Mouse (Mus musculus) liver, embryonic 11.5 days (tissue): ENCODE results near the gene Rere. TPM values are rescaled to one million over a fixed set of nuclear protein-coding genes. Genes with fewer than 3 reads are reported as not detected.

Experiments
- ATAC-seq: fragments of 200-750 bp; cut with Nextera tagmentation; replicated peaks from 2 replicates; pipeline ENCODE4 v1.8.0; 2017; ENCODE audit warnings: moderate number of reproducible peaks, mild to moderate bottlenecking, moderate TSS enrichment, moderate library complexity; ENCODE audit not compliant: low FRiP score
- DNase-seq: peaks from one replicate; pipeline ENCODE4 v3.0.0-alpha.2; 2017; ENCODE audit warnings: low spot score
- H3K27ac ChIP-seq: fragments of 300-500 bp; sonication (generic); 2 replicates; pipeline ENCODE4 v1.5.1; 2014; ENCODE audit warnings: mild to moderate bottlenecking, low read depth, low read length, control low read depth
- H3K27me3 ChIP-seq: fragments of 300-500 bp; sonication (generic); replicated peaks from 2 replicates; pipeline ENCODE4 v1.6.1; 2014; ENCODE audit warnings: low read length, mixed read lengths; ENCODE audit not compliant: control insufficient read depth, insufficient read depth
- H3K36me3 ChIP-seq: fragments of 300-500 bp; sonication (generic); 2 replicates; pipeline ENCODE4 v1.6.1; 2014; ENCODE audit warnings: mild to moderate bottlenecking, low read length, moderate library complexity, mixed read lengths; ENCODE audit not compliant: control insufficient read depth, insufficient read depth
- H3K4me1 ChIP-seq: fragments of 300-500 bp; sonication (generic); replicated peaks from 2 replicates; pipeline ENCODE4 v1.6.1; 2014; ENCODE audit warnings: low read length, mixed read lengths; ENCODE audit not compliant: control insufficient read depth, insufficient read depth
- H3K4me2 ChIP-seq: fragments of 300-500 bp; sonication (generic); 2 replicates; pipeline ENCODE4 v1.6.1; 2014; ENCODE audit warnings: mild to moderate bottlenecking, control low read depth, moderate library complexity
- H3K4me3 ChIP-seq: fragments of 300-500 bp; sonication (generic); 2 replicates; pipeline ENCODE4 v1.5.1; 2014; ENCODE audit warnings: low read depth, low read length, control low read depth
- H3K9ac ChIP-seq: fragments of 300-500 bp; sonication (generic); 2 replicates; pipeline ENCODE4 v1.6.1; 2014; ENCODE audit warnings: low read depth, low read length, control low read depth
- H3K9me3 ChIP-seq: fragments of 300-500 bp; sonication (generic); 2 replicates; pipeline ENCODE4 v1.6.1; 2016; ENCODE audit warnings: low read length, inconsistent platforms, mixed read lengths; ENCODE audit not compliant: control insufficient read depth
- WGBS: fragments of 180-500 bp; shearing (Covaris S2); extraction: QIAGEN DNeasy Blood & Tissue Kit; methylation state at CpG from one replicate; pipeline ENCODE4 v1.1.7; 2014; 5-methylcytosine and 5-hydroxymethylcytosine counted together
- polyA plus RNA-seq: library from polyadenylated mRNA; unstranded; fragments of >200 nt; fragmentation: Nextera tagmentation; extraction: Ambion mirVana; gene quantifications from 2 replicates; pipeline ENCODE4 v1.2.1, GENCODE M21; 2014

The Rere gene
- polyA plus RNA-seq, 1 experiment from 2014 or later: 23.3 TPM

- WGBS: 75% methylated on average over 11 of the region's 11 CpGs
- H3K27me3 ChIP-seq: no peaks in the 10 kb centered on the region
- no peak overlapping the region for H3K9ac ChIP-seq
- ATAC-seq (no peak), DNase-seq (no peak)
- no peaks in the 10 kb centered on the region for H3K9me3 ChIP-seq
- 0 out of 2 replicates have a peak, but pooled peaks cover 3% of the 10 kb centered on the region for H3K4me1 ChIP-seq
- H3K27ac ChIP-seq: no peak overlapping the region
- no peak overlapping the region for H3K4me3 ChIP-seq
- H3K4me2 ChIP-seq: no peak overlapping the region
- H3K36me3 ChIP-seq: peaks cover 10% of the 10 kb centered on the region
These were observed 342.9 kb downstream of the Rere start for GRCm38 (mm10) chr4:150624214-150624823.

GRCm38 (mm10) chr4:150624933-150625332 lies 343.5 kb downstream of the Rere start:
- no peak overlapping the region for H3K4me3 ChIP-seq
- H3K4me1 ChIP-seq: 0 out of 2 replicates have a peak, but pooled peaks cover 3% of the 10 kb centered on the region
- DNase-seq: no peak
- H3K36me3 ChIP-seq: peaks cover 10% of the 10 kb centered on the region
- 68% methylated on average over 4 of the region's 4 CpGs for WGBS
- H3K9ac ChIP-seq: no peak overlapping the region
- H3K27ac ChIP-seq: no peak overlapping the region
- no peaks in the 10 kb centered on the region for H3K9me3 ChIP-seq
- no peak overlapping the region for H3K4me2 ChIP-seq
- no peak for ATAC-seq
- H3K27me3 ChIP-seq: no peaks in the 10 kb centered on the region

- WGBS: 42% methylated on average over 1 of the region's 1 CpGs
- no peak overlapping the region for H3K27ac ChIP-seq
- H3K36me3 ChIP-seq: peaks cover 6% of the 10 kb centered on the region
- no peak overlapping the region for H3K4me2 ChIP-seq
- no peak overlapping the region for H3K9ac ChIP-seq
- H3K9me3 ChIP-seq: no peaks in the 10 kb centered on the region
- H3K4me3 ChIP-seq: no peak overlapping the region
- 0 out of 2 replicates have a peak, but pooled peaks cover 3% of the 10 kb centered on the region for H3K4me1 ChIP-seq
- ATAC-seq: peak; percentile 67
- DNase-seq: no peak
- H3K27me3 ChIP-seq: no peaks in the 10 kb centered on the region
These were observed 344.0 kb downstream of the Rere start for GRCm38 (mm10) chr4:150625425-150625824.

- DNase-seq: peak; percentile 62
- WGBS: 49% methylated on average over 6 of the region's 6 CpGs
These were observed 344.7 kb downstream of the Rere start for GRCm38 (mm10) chr4:150625951-150626732.

GRCm38 (mm10) chr4:150629266-150629665 lies 347.8 kb downstream of the Rere start:
- Histone ChIP-seq H3K9me3 (no peaks in the 10 kb centered on the region), H3K36me3 (no peaks in the 10 kb centered on the region), H3K27me3 (no peaks in the 10 kb centered on the region), H3K4me1 (0 out of 2 replicates have a peak, but pooled peaks cover 3% of the 10 kb centered on the region), H3K27ac (no peak overlapping the region), H3K4me2 (no peak overlapping the region), H3K9ac (no peak overlapping the region), H3K4me3 (no peak overlapping the region)
- ATAC-seq (no peak), DNase-seq (no peak)
- WGBS: 72% methylated on average over 11 of the region's 11 CpGs

More at GRCm38 (mm10) chr4:150625951-150626732, 344.7 kb downstream of the Rere start:
- no peak overlapping the region for H3K9ac ChIP-seq
- no peak overlapping the region for H3K4me3 ChIP-seq
- H3K4me2 ChIP-seq: no peak overlapping the region
- no peaks in the 10 kb centered on the region for H3K27me3 ChIP-seq
- H3K36me3 ChIP-seq: peaks cover 3% of the 10 kb centered on the region; the same call in 1 of the 2 replicates
- peak; percentile 53 for ATAC-seq
- H3K9me3 ChIP-seq: no peaks in the 10 kb centered on the region
- H3K27ac ChIP-seq: no peak overlapping the region
- 0 out of 2 replicates have a peak, but pooled peaks cover 3% of the 10 kb centered on the region for H3K4me1 ChIP-seq

GRCm38 (mm10) chr4:150635568-150635967 lies 354.1 kb downstream of the Rere start:
- no peak for DNase-seq
- 83% methylated on average over 10 of the region's 10 CpGs for WGBS
- Histone ChIP-seq H3K9ac (no peak overlapping the region), H3K9me3 (no peaks in the 10 kb centered on the region), H3K4me3 (no peak overlapping the region), H3K4me2 (no peak overlapping the region), H3K4me1 (no peaks in the 10 kb centered on the region), H3K27ac (no peak overlapping the region), H3K36me3 (no peaks in the 10 kb centered on the region), H3K27me3 (no peaks in the 10 kb centered on the region)
- ATAC-seq: no peak

- ATAC-seq (no peak), DNase-seq (no peak)
- 80% methylated on average over 6 of the region's 6 CpGs for WGBS
- no peaks in the 10 kb centered on the region for H3K9me3 ChIP-seq
- no peak overlapping the region for H3K4me2 ChIP-seq
- H3K4me3 ChIP-seq: no peak overlapping the region
- no peaks in the 10 kb centered on the region for H3K36me3 ChIP-seq
- H3K27me3 ChIP-seq: no peaks in the 10 kb centered on the region
- no peak overlapping the region for H3K27ac ChIP-seq
- H3K9ac ChIP-seq: no peak overlapping the region
- no peaks in the 10 kb centered on the region for H3K4me1 ChIP-seq
These were observed 355.2 kb downstream of the Rere start for GRCm38 (mm10) chr4:150636635-150637034.

GRCm38 (mm10) chr4:150644299-150644698 lies 362.9 kb downstream of the Rere start:
- no peak overlapping the region for H3K4me3 ChIP-seq
- DNase-seq (no peak), ATAC-seq (no peak)
- 84% methylated on average over 9 of the region's 9 CpGs for WGBS
- H3K36me3 ChIP-seq: no peaks in the 10 kb centered on the region
- no peaks in the 10 kb centered on the region for H3K9me3 ChIP-seq
- 0 out of 2 replicates have a peak, but pooled peaks cover 3% of the 10 kb centered on the region for H3K4me1 ChIP-seq
- H3K9ac ChIP-seq: no peak overlapping the region
- H3K27ac ChIP-seq: no peak overlapping the region
- H3K27me3 ChIP-seq: no peaks in the 10 kb centered on the region
- no peak overlapping the region for H3K4me2 ChIP-seq
